Mouse (Mus musculus) neural tube, embryonic 13.5 days (tissue): Measurements from ENCODE around the gene Gm10198. TPM values are rescaled to one million over a fixed set of nuclear protein-coding genes. Genes with fewer than 3 reads are reported as not detected.

ENCODE experiments used
- ATAC-seq: fragments of 200-750 bp; cut with Nextera tagmentation; 2 replicates; pipeline ENCODE4 v1.8.0; 2017; ENCODE audit warnings: low read depth, mild to moderate bottlenecking, moderate TSS enrichment, moderate library complexity
- H3K27ac ChIP-seq: fragments of 300-500 bp; sonication (generic); replicated peaks from 2 replicates; pipeline ENCODE4 v1.5.1; 2015; ENCODE audit warnings: moderate library complexity, mild to moderate bottlenecking, inconsistent platforms
- H3K27me3 ChIP-seq: fragments of 300-500 bp; sonication (generic); 2 replicates; pipeline ENCODE4 v1.6.1; 2015; ENCODE audit warnings: mild to moderate bottlenecking, inconsistent platforms
- H3K36me3 ChIP-seq: fragments of 300-500 bp; sonication (generic); 2 replicates; pipeline ENCODE4 v1.6.1; 2015; ENCODE audit warnings: mild to moderate bottlenecking, inconsistent platforms
- H3K4me1 ChIP-seq: fragments of 300-500 bp; sonication (generic); replicated peaks from 2 replicates; pipeline ENCODE4 v1.6.1; 2015; ENCODE audit warnings: inconsistent platforms
- H3K4me2 ChIP-seq: fragments of 300-500 bp; sonication (generic); 2 replicates; pipeline ENCODE4 v1.6.1; 2015; ENCODE audit warnings: inconsistent platforms, mild to moderate bottlenecking, moderate library complexity
- H3K4me3 ChIP-seq: fragments of 300-500 bp; sonication (generic); 2 replicates; pipeline ENCODE4 v1.5.1; 2015; ENCODE audit warnings: mild to moderate bottlenecking, inconsistent platforms
- H3K9ac ChIP-seq: fragments of 300-500 bp; sonication (generic); 2 replicates; pipeline ENCODE4 v1.6.1; 2015; ENCODE audit warnings: moderate library complexity, mild to moderate bottlenecking, inconsistent platforms
- H3K9me3 ChIP-seq: fragments of 300-500 bp; sonication (generic); 2 replicates; pipeline ENCODE4 v1.6.1; 2016; ENCODE audit warnings: inconsistent platforms
- WGBS: fragments of 180-500 bp; shearing (Covaris S2); methylation state at CpG from one replicate; pipeline ENCODE4 v1.1.7; 2015; 5-methylcytosine and 5-hydroxymethylcytosine counted together
- polyA plus RNA-seq: library from polyadenylated mRNA; unstranded; fragments of >200 nt; fragmentation: Nextera tagmentation; extraction: Ambion mirVana; gene quantifications from 2 replicates; pipeline ENCODE4 v1.2.1, GENCODE M21; 2015

The Gm10198 gene
- not detected in 2 replicates for polyA plus RNA-seq

DNA sequence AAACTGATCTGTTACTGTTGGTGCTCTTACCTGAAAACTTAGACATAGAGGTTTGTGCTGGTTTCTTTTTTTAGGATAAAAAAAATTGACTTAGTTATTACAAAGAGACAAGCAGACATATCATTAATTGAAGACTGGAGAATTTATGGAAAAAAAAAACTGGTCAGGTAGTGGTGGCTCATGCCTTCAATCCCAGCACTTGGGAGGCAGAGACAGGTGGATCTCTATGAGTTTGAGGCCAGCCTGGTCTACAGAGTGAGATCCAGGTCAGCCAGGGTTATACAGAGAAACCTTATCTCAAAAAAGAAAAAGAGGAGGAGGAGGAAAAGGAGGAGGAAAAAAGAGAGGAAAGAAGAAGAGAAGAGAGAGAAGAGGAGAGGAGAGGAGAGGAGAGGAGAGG, at the start of gene Gm10198:
Gm10198 (plus strand) TSS at position 301 of the 400 bp plus-strand sequence.
- ATAC-seq, result no peak

DNA sequence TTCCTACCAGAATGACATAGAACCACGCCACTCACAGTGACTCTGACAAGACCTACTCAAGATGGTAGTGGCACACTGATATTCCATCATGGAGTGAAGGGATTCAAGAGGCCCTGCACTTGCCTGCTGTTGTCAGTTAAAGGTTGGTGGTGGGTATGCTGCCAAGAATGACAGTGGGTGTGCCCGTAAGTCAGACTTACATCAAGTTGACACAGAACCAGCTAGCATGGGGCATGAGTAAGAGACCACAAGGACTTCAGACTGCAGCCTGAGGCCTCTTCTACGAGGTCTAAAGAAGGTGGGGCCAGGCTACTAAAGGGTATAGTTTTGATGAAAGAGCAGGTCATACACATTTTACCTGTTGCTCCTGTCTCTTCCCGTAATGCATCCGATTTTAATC, 47.3 kb upstream of the Gm10198 start:
- ATAC-seq, result no peak
- H3K4me1 ChIP-seq, result no peaks in the 10 kb centered on the region
- no peak overlapping the region for H3K9ac ChIP-seq
- no peak overlapping the region for H3K4me3 ChIP-seq
- H3K9me3 ChIP-seq, result no peaks in the 10 kb centered on the region
- H3K27me3 ChIP-seq, result no peaks in the 10 kb centered on the region
- no peak overlapping the region for H3K4me2 ChIP-seq
- H3K27ac ChIP-seq, result no peak overlapping the region
- H3K36me3 ChIP-seq, result no peaks in the 10 kb centered on the region
- 86% methylated on average over 5 of the region's 5 CpGs for WGBS

More for the DNA sequence above, at the start of gene Gm10198:
- no peak within 1 kb of the TSS for H3K4me3 ChIP-seq
- H3K27me3 ChIP-seq, result no peaks in the 10 kb centered on the region
- H3K9me3 ChIP-seq, result no peaks in the 10 kb centered on the region
- H3K4me2 ChIP-seq, result no peak within 1 kb of the TSS
- no peak within 1 kb of the TSS for H3K9ac ChIP-seq
- no peaks in the 10 kb centered on the region for H3K36me3 ChIP-seq
- no peaks in the 10 kb centered on the region for H3K4me1 ChIP-seq
- H3K27ac ChIP-seq, result no peak within 1 kb of the TSS

DNA sequence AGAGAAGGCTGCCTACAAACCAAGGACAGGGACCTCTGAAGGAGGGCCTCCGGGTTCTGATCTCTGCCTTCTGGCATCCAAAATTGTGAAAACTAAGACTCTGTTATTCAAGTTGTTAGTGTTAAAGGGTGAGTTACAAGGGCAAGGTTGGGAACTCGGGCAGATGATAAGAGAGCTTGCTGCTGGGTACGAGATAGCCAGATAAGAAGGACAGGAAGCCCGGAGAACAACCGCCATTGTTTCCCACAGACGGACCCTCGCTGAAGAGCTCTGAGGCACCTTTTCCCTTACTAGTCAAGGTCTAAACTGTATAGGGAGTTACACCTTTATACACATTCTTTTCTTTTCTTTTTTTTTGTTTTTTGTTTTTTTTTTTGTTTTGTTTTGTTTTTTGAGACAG, 39.8 kb upstream of the Gm10198 start:
- no peak for ATAC-seq

DNA sequence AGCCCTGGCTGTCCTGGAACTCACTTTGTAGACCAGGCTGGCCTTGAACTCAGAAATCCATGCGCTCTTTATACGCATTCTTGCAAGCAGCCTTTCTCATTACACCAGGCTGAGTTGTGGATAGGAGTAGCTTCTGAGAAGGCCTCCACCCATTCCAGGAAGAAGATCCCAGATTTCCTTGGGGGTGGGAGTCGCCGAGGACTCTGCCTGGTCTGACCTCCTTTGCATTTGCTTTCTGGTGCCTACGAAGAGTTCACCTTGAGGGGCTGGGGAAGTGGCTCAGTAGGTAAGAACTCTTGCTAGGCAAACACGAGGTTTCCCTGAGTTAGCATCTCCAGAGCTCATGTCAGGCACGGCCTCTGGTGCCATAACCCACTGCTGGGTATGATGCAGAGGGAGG, 39.4 kb upstream of the Gm10198 start:
- WGBS, result 91% methylated on average over 7 of the region's 7 CpGs
- H3K9me3 ChIP-seq, result no peaks in the 10 kb centered on the region

More for the DNA sequence above, 39.8 kb upstream of the Gm10198 start:
- Histone ChIP-seq H3K4me2 (no peak overlapping the region), H3K9ac (no peak overlapping the region), H3K9me3 (no peaks in the 10 kb centered on the region), H3K27me3 (no peaks in the 10 kb centered on the region), H3K36me3 (no peaks in the 10 kb centered on the region), H3K4me3 (no peak overlapping the region), H3K27ac (no peak overlapping the region), H3K4me1 (no peaks in the 10 kb centered on the region)
- WGBS, result 88% methylated on average over 7 of the region's 7 CpGs

DNA sequence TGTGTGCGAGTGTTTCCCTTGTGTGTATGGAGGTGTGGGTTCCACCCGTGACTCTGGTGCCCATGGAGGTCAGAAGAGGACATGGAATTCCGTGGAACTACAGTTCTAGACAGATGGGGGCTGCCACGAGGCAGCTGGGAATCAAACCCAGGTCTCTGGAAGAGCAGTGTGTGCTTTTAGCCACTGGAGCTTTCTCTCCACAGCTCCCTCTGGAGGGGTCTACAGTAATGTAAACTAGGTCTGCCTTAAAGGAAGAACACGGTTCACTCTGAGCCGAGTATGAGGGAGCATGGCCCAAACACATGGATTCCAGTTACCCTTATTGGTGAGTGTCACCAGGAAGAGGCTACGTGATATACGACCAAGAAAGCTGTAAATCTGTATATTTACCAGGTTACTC, 38.6 kb upstream of the Gm10198 start:
- no peaks in the 10 kb centered on the region for H3K9me3 ChIP-seq
- no peaks in the 10 kb centered on the region for H3K4me1 ChIP-seq
- WGBS, result 90% methylated on average over 8 of the region's 8 CpGs

More for the DNA sequence above, 39.4 kb upstream of the Gm10198 start:
- Histone ChIP-seq H3K27ac (no peak overlapping the region), H3K27me3 (no peaks in the 10 kb centered on the region), H3K4me3 (no peak overlapping the region), H3K4me1 (no peaks in the 10 kb centered on the region), H3K9ac (no peak overlapping the region), H3K4me2 (no peak overlapping the region), H3K36me3 (no peaks in the 10 kb centered on the region)
- ATAC-seq, result no peak

DNA sequence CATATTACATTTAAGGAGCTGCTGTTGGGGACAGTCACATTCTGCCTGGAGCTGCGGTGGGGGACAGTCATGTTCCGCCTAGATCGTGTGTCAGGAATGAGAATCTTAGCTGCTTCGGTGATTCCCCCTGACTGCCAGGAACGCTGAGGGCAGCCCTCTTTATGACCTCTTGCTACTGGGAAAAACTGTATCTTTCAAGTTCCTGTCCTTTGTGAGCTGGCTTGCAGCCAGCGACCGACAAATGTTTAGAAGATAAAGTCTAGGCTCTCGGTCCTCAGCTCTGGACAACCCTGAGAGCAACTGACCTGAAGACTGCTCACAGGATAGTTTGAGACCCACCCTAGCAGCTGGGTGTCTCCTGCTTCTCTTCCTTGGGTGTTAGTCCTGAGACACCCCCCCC, 37.3 kb upstream of the Gm10198 start:
- H3K36me3 ChIP-seq, result no peaks in the 10 kb centered on the region
- ATAC-seq, result no peak
- no peaks in the 10 kb centered on the region for H3K27me3 ChIP-seq
- 0 out of 2 replicates have a peak, but pooled peaks cover 3% of the 10 kb centered on the region for H3K9me3 ChIP-seq
- H3K4me3 ChIP-seq, result no peak overlapping the region
- WGBS, result 33% methylated on average over 8 of the region's 8 CpGs
- no peak overlapping the region for H3K27ac ChIP-seq
- no peak overlapping the region for H3K4me2 ChIP-seq
- H3K4me1 ChIP-seq, result no peaks in the 10 kb centered on the region
- no peak overlapping the region for H3K9ac ChIP-seq

More for the DNA sequence above, 38.6 kb upstream of the Gm10198 start:
- no peak overlapping the region for H3K9ac ChIP-seq
- no peaks in the 10 kb centered on the region for H3K36me3 ChIP-seq
- ATAC-seq, result no peak
- no peak overlapping the region for H3K27ac ChIP-seq
- H3K4me2 ChIP-seq, result no peak overlapping the region
- no peak overlapping the region for H3K4me3 ChIP-seq
- H3K27me3 ChIP-seq, result no peaks in the 10 kb centered on the region

DNA sequence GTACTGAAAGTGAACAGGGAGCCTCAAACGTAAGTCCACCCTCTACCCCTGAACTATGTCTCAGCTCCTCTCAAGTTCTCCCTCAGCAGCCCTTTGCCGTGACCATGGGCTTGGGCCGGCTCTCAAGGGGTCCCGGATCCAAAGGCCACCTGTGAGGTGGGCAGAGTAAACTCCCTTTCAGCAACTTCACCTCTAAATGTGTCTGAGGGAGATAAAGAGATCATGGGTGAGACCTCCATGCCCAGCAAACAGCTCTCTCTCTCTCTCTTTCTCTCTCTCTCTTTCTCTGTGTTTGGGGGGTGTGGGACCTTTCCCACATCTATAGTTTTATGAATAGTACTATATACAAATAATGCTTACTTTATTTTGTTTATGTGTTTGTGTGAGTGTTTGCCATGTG, 36.2 kb upstream of the Gm10198 start:
- H3K36me3 ChIP-seq, result no peaks in the 10 kb centered on the region
- WGBS, result 75% methylated on average over 4 of the region's 4 CpGs
- no peaks in the 10 kb centered on the region for H3K27me3 ChIP-seq
- H3K4me3 ChIP-seq, result no peak overlapping the region
- H3K4me2 ChIP-seq, result no peak overlapping the region
- no peaks in the 10 kb centered on the region for H3K4me1 ChIP-seq
- 0 out of 2 replicates have a peak, but pooled peaks cover 3% of the 10 kb centered on the region for H3K9me3 ChIP-seq
- no peak overlapping the region for H3K9ac ChIP-seq
- ATAC-seq, result no peak
- H3K27ac ChIP-seq, result no peak overlapping the region

DNA sequence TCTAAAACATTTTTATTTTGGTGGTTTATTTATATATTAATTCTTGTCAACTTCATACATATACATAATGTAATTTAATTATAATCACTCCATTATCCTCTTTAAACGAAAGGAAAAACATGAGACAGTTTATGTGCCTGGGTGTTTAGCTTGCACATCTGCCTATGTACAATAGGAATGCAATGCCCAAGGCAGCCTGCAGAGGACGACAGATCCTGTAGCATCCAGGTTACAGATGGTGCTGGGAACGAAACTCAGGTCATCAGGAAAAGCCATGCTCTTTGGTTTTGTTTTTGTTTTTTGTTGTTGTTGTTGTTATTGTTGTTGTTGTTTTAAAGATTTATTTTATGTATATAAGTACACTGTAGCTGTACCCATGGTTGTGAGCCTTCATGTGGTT, 32.4 kb upstream of the Gm10198 start:
- ATAC-seq, result no peak
- no peaks in the 10 kb centered on the region for H3K4me1 ChIP-seq

DNA sequence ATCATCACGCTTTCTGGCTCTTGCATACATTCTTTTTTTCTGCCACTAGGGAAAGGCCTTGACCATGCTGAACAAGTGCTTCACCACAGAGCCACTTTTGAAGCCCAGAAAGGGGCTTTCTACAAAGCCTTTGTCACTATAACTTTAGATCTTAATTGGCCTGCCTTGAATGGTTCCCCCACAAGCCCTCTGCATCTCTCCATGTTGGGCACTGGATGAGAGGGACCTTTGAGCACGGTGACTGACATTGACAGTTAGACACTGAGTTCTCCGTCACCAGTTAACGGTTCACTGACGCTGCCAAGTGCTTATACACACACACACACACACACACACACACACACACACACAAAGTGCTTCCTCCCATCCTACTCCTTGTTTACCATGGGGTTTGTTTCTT, 30.0 kb upstream of the Gm10198 start:
- H3K27me3 ChIP-seq, result no peaks in the 10 kb centered on the region
- H3K4me2 ChIP-seq, result no peak overlapping the region
- H3K36me3 ChIP-seq, result no peaks in the 10 kb centered on the region
- no peak for ATAC-seq
- 0 out of 2 replicates have a peak, but pooled peaks cover 3% of the 10 kb centered on the region for H3K9me3 ChIP-seq
- H3K9ac ChIP-seq, result no peak overlapping the region
- H3K27ac ChIP-seq, result no peak overlapping the region
- 79% methylated on average over 5 of the region's 5 CpGs for WGBS
- H3K4me3 ChIP-seq, result no peak overlapping the region
- no peaks in the 10 kb centered on the region for H3K4me1 ChIP-seq

More for the DNA sequence above, 32.4 kb upstream of the Gm10198 start:
- Histone ChIP-seq H3K27ac (no peak overlapping the region), H3K4me2 (no peak overlapping the region), H3K4me3 (no peak overlapping the region), H3K9me3 (0 out of 2 replicates have a peak, but pooled peaks cover 3% of the 10 kb centered on the region), H3K36me3 (no peaks in the 10 kb centered on the region), H3K27me3 (no peaks in the 10 kb centered on the region), H3K9ac (no peak overlapping the region)
- WGBS, result 89% methylated on average over 3 of the region's 3 CpGs

DNA sequence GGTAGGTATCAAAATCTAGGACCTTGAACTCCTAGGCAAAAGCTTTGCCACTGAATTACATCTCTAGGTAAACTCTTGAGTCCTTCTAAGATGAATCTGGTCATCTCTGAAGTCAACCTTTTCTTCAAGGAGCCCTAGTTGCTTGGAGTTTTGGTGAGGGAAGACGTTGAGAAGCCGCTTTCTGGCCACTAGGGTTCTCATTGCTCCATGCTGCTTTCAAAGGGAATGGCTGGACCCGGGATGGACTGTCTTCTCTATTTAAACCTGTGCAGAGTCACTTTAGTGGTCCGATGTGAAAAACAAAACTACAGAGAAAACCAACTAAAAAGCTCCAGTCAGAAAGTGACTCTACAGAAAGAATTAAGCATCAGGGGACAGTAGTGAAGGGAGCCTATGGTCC, 18.4 kb upstream of the Gm10198 start:
- Histone ChIP-seq H3K27me3 (no peaks in the 10 kb centered on the region), H3K27ac (no peak overlapping the region), H3K9ac (no peak overlapping the region), H3K4me1 (no peaks in the 10 kb centered on the region), H3K4me3 (no peak overlapping the region), H3K36me3 (no peaks in the 10 kb centered on the region), H3K9me3 (no peaks in the 10 kb centered on the region), H3K4me2 (no peak overlapping the region)
- WGBS, result 43% methylated on average over 4 of the region's 4 CpGs
- no peak for ATAC-seq

DNA sequence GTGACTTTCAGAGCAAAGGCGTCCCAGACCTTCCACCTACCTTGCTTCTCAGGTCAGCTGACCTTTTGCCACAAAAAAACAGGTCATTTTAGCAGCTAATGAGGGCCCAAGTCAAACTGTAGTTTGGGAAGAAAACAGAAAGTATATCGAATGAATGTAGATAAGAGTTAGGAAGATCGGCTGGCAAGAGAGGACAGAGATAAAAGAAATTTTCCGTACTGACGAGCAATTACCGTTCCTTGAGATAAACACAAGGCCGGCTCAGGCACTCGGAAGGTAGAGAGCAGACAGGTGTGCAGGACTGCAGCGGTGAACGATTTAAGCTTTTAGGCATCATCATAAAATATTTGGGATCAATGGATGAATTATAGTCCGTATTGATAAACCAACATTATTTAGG, 15.4 kb upstream of the Gm10198 start:
- ATAC-seq, result no peak
- H3K27me3 ChIP-seq, result no peaks in the 10 kb centered on the region
- no peak overlapping the region for H3K4me2 ChIP-seq
- 92% methylated on average over 11 of the region's 11 CpGs for WGBS
- no peaks in the 10 kb centered on the region for H3K36me3 ChIP-seq
- no peaks in the 10 kb centered on the region for H3K4me1 ChIP-seq
- no peak overlapping the region for H3K27ac ChIP-seq
- no peak overlapping the region for H3K9ac ChIP-seq
- H3K9me3 ChIP-seq, result 0 out of 2 replicates have a peak, but pooled peaks cover 6% of the 10 kb centered on the region
- H3K4me3 ChIP-seq, result no peak overlapping the region

DNA sequence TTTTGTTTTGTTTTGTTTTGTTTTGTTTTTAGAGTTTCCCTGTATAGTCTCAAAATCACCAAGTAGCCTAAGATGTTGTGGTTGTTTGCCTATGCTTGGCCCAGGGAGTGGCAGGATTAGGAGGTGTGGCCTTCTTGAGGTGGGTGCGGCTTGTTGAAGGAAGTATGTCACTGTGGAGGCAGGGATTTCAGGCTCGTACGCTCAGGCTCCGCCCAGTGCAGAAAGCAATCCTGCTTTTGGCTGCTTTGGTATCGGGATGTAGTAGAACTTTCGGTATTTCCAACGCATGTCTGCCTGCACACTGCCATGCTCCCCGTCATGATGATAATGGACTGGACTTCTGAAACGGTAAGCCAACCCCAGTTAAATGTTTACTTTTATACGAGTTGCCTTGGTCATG, 12.5 kb upstream of the Gm10198 start:
- H3K36me3 ChIP-seq, result no peaks in the 10 kb centered on the region
- no peak overlapping the region for H3K4me2 ChIP-seq
- H3K9me3 ChIP-seq, result 0 out of 2 replicates have a peak, but pooled peaks cover 6% of the 10 kb centered on the region
- 92% methylated on average over 10 of the region's 10 CpGs for WGBS
- no peak for ATAC-seq
- no peak overlapping the region for H3K4me3 ChIP-seq
- H3K9ac ChIP-seq, result no peak overlapping the region
- no peaks in the 10 kb centered on the region for H3K27me3 ChIP-seq
- H3K4me1 ChIP-seq, result no peaks in the 10 kb centered on the region
- no peak overlapping the region for H3K27ac ChIP-seq

DNA sequence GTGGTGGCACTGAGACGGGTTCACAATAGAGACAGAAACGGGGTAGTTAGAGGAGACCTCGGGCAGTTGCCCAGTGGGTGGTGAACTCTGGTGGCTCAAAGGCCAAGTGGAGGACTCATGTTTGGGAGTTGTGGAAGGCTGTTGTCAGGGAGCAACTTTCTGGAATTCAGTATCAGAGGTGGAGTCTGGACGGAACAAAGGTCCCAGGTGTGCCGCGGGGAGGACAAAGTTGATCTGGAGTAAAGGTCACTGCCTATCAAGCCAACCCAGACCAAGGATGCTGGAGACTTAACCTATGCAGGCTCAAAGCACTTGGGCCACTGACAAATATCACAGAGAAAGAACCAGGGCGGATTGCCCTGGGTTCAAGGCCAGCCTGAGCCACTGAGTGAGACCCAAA, 5.5 kb downstream of the Gm10198 start:
- H3K9ac ChIP-seq, result no peak overlapping the region
- H3K9me3 ChIP-seq, result no peaks in the 10 kb centered on the region
- no peak overlapping the region for H3K4me3 ChIP-seq
- no peaks in the 10 kb centered on the region for H3K27me3 ChIP-seq
- H3K27ac ChIP-seq, result no peak overlapping the region
- H3K36me3 ChIP-seq, result no peaks in the 10 kb centered on the region
- 89% methylated on average over 7 of the region's 7 CpGs for WGBS
- no peak overlapping the region for H3K4me2 ChIP-seq
- no peak for ATAC-seq
- H3K4me1 ChIP-seq, result no peaks in the 10 kb centered on the region
